Mouse (Mus musculus) stomach, postnatal 0 days (tissue): ENCODE measurements around the gene Slc2a8. TPM values are rescaled to one million over a fixed set of nuclear protein-coding genes. Genes with fewer than 3 reads are reported as not detected.

Source experiments
- ATAC-seq: fragments of 200-750 bp; cut with Nextera tagmentation; 2 replicates; pipeline ENCODE4 v1.8.0; 2017; ENCODE audit not compliant: low FRiP score, low TSS enrichment
- DNase-seq: peaks from one replicate; pipeline ENCODE4 v3.0.0-alpha.2; 2016; ENCODE audit warnings: low spot score
- H3K27ac ChIP-seq: fragments of 300-500 bp; sonication (generic); replicated peaks from 2 replicates; pipeline ENCODE4 v1.5.1; 2014; ENCODE audit warnings: mild to moderate bottlenecking, control low read depth
- H3K27me3 ChIP-seq: fragments of 300-500 bp; sonication (generic); 2 replicates; pipeline ENCODE4 v1.6.1; 2014; ENCODE audit warnings: low read length; ENCODE audit not compliant: control insufficient read depth, insufficient read depth
- H3K36me3 ChIP-seq: fragments of 300-500 bp; sonication (generic); 2 replicates; pipeline ENCODE4 v1.6.1; 2014; ENCODE audit warnings: low read length, mixed read lengths; ENCODE audit not compliant: control insufficient read depth, insufficient read depth
- H3K4me1 ChIP-seq: fragments of 300-500 bp; sonication (generic); replicated peaks from 2 replicates; pipeline ENCODE4 v1.6.1; 2014; ENCODE audit warnings: antibody characterized with exemption; ENCODE audit not compliant: control insufficient read depth, insufficient read depth
- H3K4me2 ChIP-seq: fragments of 300-500 bp; sonication (generic); replicated peaks from 2 replicates; pipeline ENCODE4 v1.6.1; 2014; ENCODE audit warnings: low read depth, mild to moderate bottlenecking, control low read depth, moderate library complexity
- H3K4me3 ChIP-seq: fragments of 300-500 bp; sonication (generic); 2 replicates; pipeline ENCODE4 v1.5.1; 2014; ENCODE audit warnings: low read depth, low read length, control low read depth
- H3K9ac ChIP-seq: fragments of 300-500 bp; sonication (generic); 2 replicates; pipeline ENCODE4 v1.6.1; 2014; ENCODE audit warnings: mild to moderate bottlenecking, low read length, control low read depth, mixed read lengths
- H3K9me3 ChIP-seq: fragments of 300-500 bp; sonication (generic); 2 replicates; pipeline ENCODE4 v1.6.1; 2016; ENCODE audit warnings: low read length; ENCODE audit not compliant: control insufficient read depth
- CTCF ChIP-seq: IDR thresholded peaks from 2 replicates; pipeline ENCODE4 v1.5.1; 2016; ENCODE audit warnings: antibody characterized with exemption, low read depth, mild to moderate bottlenecking, moderate library complexity
- EP300 ChIP-seq: optimal IDR thresholded peaks from 2 replicates; pipeline ENCODE3; 2016; ENCODE audit warnings: antibody characterized with exemption
- WGBS: fragments of 180-500 bp; shearing (Covaris S2); extraction: QIAGEN DNeasy Blood & Tissue Kit; methylation state at CpG from one replicate; pipeline ENCODE4 v1.1.7; 2014; 5-methylcytosine and 5-hydroxymethylcytosine counted together
- polyA plus RNA-seq: library from polyadenylated mRNA; unstranded; fragments of >200 nt; fragmentation: Nextera tagmentation; extraction: Ambion mirVana; gene quantifications from 2 replicates; pipeline ENCODE4 v1.2.1, GENCODE M21; 2015

Gene Slc2a8
- polyA plus RNA-seq, 1 experiment from 2014 or later = 12.1 TPM

DNA sequence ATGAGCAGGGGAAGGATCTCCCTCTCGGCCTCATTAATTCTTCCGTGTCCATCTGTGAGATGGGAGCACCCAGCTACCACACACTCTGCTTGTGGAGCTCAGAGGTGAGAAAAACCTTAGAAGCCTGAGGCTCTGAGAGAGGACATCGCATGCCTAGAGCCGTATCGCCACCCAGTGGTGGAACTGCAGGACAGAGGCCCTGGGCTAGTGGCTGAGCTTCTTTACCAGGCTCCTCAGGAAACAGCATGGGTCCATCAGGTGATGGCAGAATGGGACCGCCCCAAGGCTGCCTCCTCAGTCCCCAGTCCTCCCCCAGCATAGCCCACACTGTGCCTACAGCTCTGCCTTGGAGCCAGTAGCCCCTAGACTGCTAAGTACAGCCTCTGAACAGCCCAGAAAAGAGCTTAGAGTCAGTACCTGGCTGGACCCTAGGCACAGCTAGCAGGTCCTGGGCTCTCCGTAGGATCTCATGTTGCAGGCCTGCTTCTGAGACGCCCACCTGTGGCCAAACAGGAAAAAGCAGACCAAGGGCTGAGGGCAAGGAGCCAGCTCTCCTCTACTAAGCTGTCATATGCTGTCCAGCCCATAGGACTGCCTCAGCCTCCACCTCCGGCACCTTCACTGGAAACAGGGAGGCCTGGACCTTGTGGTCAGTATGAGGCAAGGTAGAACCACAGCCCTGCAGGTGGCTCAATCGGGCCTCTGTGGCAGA is 53.5 kb downstream of the Slc2a8 start:
- ATAC-seq = peak; percentile 78
- DNase-seq = peak; percentile 86
- TF ChIP-seq CTCF (peak; percentile 91), EP300 (no peak)
- 0 out of 2 replicates have a peak, but pooled peaks cover 2% of the 10 kb centered on the region for H3K4me1 ChIP-seq
- 26% methylated on average over 9 of the region's 10 CpGs for WGBS
- 0 out of 2 replicates have a peak overlapping the region, but pooled peaks have one; percentile 31 for H3K9ac ChIP-seq
- H3K4me2 ChIP-seq = no peak overlapping the region
- peaks cover 17% of the 10 kb centered on the region for H3K36me3 ChIP-seq
- peak overlapping the region; percentile 67 for H3K27ac ChIP-seq
- no peaks in the 10 kb centered on the region for H3K27me3 ChIP-seq
- no peak overlapping the region for H3K4me3 ChIP-seq
- H3K9me3 ChIP-seq = no peaks in the 10 kb centered on the region

DNA sequence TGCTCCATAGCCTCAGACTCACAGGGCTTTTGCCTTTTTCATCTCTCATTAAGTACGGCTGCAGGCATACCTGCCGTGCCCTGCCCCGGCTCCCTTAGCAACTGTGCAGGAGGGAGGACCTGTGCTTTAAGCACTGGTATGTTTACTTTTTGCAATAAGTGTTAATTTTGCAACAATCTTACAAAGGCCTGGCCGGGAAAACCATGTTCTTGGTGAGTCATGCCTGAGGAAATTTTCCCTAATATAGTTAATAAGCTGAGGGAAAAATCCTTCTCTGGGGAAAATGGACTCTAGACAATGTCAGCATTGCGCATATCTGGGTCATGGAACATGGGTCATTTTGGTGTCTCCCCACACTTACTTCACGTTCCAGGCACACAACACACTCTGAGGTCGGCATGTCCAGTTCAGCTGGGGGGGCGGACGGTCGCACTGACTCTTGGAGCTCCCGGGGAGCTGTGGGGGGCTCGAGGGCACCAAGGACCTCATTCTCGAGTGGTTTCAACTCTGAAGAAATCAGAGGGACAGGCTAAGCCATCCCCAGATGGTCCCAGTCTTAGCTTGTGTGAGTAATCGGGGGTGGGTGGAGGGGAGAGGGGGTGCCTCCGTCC is 54.2 kb downstream of the Slc2a8 start:
- Histone ChIP-seq H3K27ac (peak overlapping the region; percentile 67), H3K36me3 (peaks cover 17% of the 10 kb centered on the region), H3K4me3 (no peak overlapping the region), H3K4me1 (0 out of 2 replicates have a peak, but pooled peaks cover 2% of the 10 kb centered on the region), H3K27me3 (no peaks in the 10 kb centered on the region), H3K9me3 (no peaks in the 10 kb centered on the region), H3K9ac (0 out of 2 replicates have a peak overlapping the region, but pooled peaks have one; percentile 31), H3K4me2 (no peak overlapping the region)
- no peak for DNase-seq
- WGBS = 37% methylated on average over 15 of the region's 15 CpGs
- no peak for TF ChIP-seq EP300
- no peak for TF ChIP-seq CTCF
- peak; percentile 19 for ATAC-seq

- Histone ChIP-seq H3K4me2 (no peak overlapping the region), H3K27ac (peak overlapping the region; percentile 46; the same call in 1 of the 2 replicates), H3K9ac (no peak overlapping the region), H3K4me3 (no peak overlapping the region), H3K36me3 (peaks cover 24% of the 10 kb centered on the region), H3K27me3 (no peaks in the 10 kb centered on the region), H3K9me3 (no peaks in the 10 kb centered on the region), H3K4me1 (0 out of 2 replicates have a peak, but pooled peaks cover 2% of the 10 kb centered on the region)
- ATAC-seq (no peak), DNase-seq (no peak)
- TF ChIP-seq CTCF (no peak), EP300 (no peak)
- 83% methylated on average over 12 of the region's 12 CpGs for WGBS
These were observed 55.4 kb downstream of the Slc2a8 start for GRCm38 (mm10) chr2:32926330-32927075.

GRCm38 (mm10) chr2:32924306-32924844 is 57.5 kb downstream of the Slc2a8 start:
- TF ChIP-seq EP300 (no peak), CTCF (no peak)
- H3K4me1 ChIP-seq = 0 out of 2 replicates have a peak, but pooled peaks cover 2% of the 10 kb centered on the region
- WGBS = 72% methylated on average over 10 of the region's 10 CpGs
- no peak overlapping the region for H3K9ac ChIP-seq
- no peak overlapping the region for H3K27ac ChIP-seq
- no peak overlapping the region for H3K4me3 ChIP-seq
- DNase-seq = no peak
- H3K9me3 ChIP-seq = no peaks in the 10 kb centered on the region
- no peak overlapping the region for H3K4me2 ChIP-seq
- H3K36me3 ChIP-seq = peaks cover 35% of the 10 kb centered on the region
- no peak for ATAC-seq
- no peaks in the 10 kb centered on the region for H3K27me3 ChIP-seq

- H3K9me3 ChIP-seq = no peaks in the 10 kb centered on the region
- H3K4me2 ChIP-seq = no peak overlapping the region
- no peak for TF ChIP-seq EP300
- no peak for TF ChIP-seq CTCF
- DNase-seq (no peak), ATAC-seq (no peak)
- no peak overlapping the region for H3K4me3 ChIP-seq
- H3K4me1 ChIP-seq = 0 out of 2 replicates have a peak, but pooled peaks cover 2% of the 10 kb centered on the region
- H3K9ac ChIP-seq = no peak overlapping the region
- peaks cover 42% of the 10 kb centered on the region for H3K36me3 ChIP-seq
- H3K27me3 ChIP-seq = no peaks in the 10 kb centered on the region
- no peak overlapping the region for H3K27ac ChIP-seq
- 91% methylated on average over 24 of the region's 24 CpGs for WGBS
These were observed 58.2 kb downstream of the Slc2a8 start for GRCm38 (mm10) chr2:32923551-32924250.

Other genes starting within 250 kb of the Slc2a8 start
- not detected in 2 replicates for gene 6330409D20Rik, start 241.1 kb downstream of the Slc2a8 start, polyA plus RNA-seq
- 45.9 and 50.3 TPM in 2 replicates for gene Tor2a, start 224.8 kb downstream of the Slc2a8 start, polyA plus RNA-seq
- gene Ttc16, start 206.4 kb downstream of the Slc2a8 start, polyA plus RNA-seq = 0.05 and 0.06 TPM in 2 replicates
- gene Ptrh1, start 206.3 kb downstream of the Slc2a8 start, polyA plus RNA-seq = 7.6 and 10.1 TPM in 2 replicates
- 0.63 and 1.1 TPM in 2 replicates for gene Cfap157, start 197.7 kb downstream of the Slc2a8 start, polyA plus RNA-seq
- 9.3 and 9.5 TPM in 2 replicates for gene Stxbp1, start 134.8 kb downstream of the Slc2a8 start, polyA plus RNA-seq
- 90.7 and 101 TPM in 2 replicates for gene Fam129b, start 106.0 kb downstream of the Slc2a8 start, polyA plus RNA-seq
- 141 and 157 TPM in 2 replicates for gene Rpl12, start 20.5 kb downstream of the Slc2a8 start, polyA plus RNA-seq
- 5.3 and 5.5 TPM in 2 replicates for gene Lrsam1, start 20.5 kb downstream of the Slc2a8 start, polyA plus RNA-seq
- gene Garnl3, start 149.6 kb upstream of the Slc2a8 start, polyA plus RNA-seq = 5.6 and 6.7 TPM in 2 replicates
- gene Angptl2, start 234.0 kb upstream of the Slc2a8 start, polyA plus RNA-seq = 35.3 and 37.3 TPM in 2 replicates